Mouse (Mus musculus) myocyte (in vitro differentiated cells): Measurements from ENCODE around the gene Lrrk1. TPM values are rescaled to one million over a fixed set of nuclear protein-coding genes. Genes with fewer than 3 reads are reported as not detected.

ENCODE experiments used
- H3K27me3 ChIP-seq: one replicate; pipeline ENCODE4 v1.6.1; 2011; ENCODE audit not compliant: control insufficient read depth, insufficient read depth, insufficient read length
- H3K36me3 ChIP-seq: one replicate; pipeline ENCODE4 v1.6.1; 2011; ENCODE audit not compliant: control insufficient read depth, insufficient read depth
- H3K4me2 ChIP-seq: one replicate; pipeline ENCODE4 v1.6.1; 2011; ENCODE audit warnings: low read depth, control low read depth
- H3K4me3 ChIP-seq: one replicate; pipeline ENCODE4 v1.5.1; 2011; ENCODE audit warnings: mild to moderate bottlenecking, control low read depth, moderate library complexity
- H3K79me2 ChIP-seq: one replicate; pipeline ENCODE4 v1.6.1; 2011; ENCODE audit not compliant: control insufficient read depth, insufficient read depth
- H3ac ChIP-seq: one replicate; pipeline ENCODE4 v1.6.1; 2011; ENCODE audit not compliant: control insufficient read depth, insufficient read length
- CEBPB ChIP-seq: IDR thresholded peaks from 2 replicates; pipeline ENCODE4 v1.6.1; 2011; ENCODE audit warnings: mild to moderate bottlenecking, moderate library complexity; ENCODE audit not compliant: poor library complexity, insufficient read depth, severe bottlenecking
- E2F4 ChIP-seq: IDR thresholded peaks from one replicate; pipeline ENCODE4 v1.6.1; 2011; ENCODE audit warnings: mild to moderate bottlenecking, control low read depth, moderate library complexity; ENCODE audit not compliant: insufficient read depth
- MAX ChIP-seq: IDR thresholded peaks from one replicate; pipeline ENCODE4 v1.6.1; 2011; ENCODE audit warnings: low read depth, mild to moderate bottlenecking, control low read depth
- MYOD1 ChIP-seq, 3 experiments: IDR thresholded peaks; one replicate each; pipeline ENCODE4 v1.6.1; 2011; ENCODE audit warnings: control low read depth in 2 of 3, low read depth in 2 of 3, mild to moderate bottlenecking in 2 of 3, moderate library complexity in 1 of 3; ENCODE audit not compliant: insufficient read length in 2 of 3, control insufficient read depth in 1 of 3
- MYOG ChIP-seq, 3 experiments: IDR thresholded peaks; one replicate each; pipeline ENCODE4 v1.6.1; 2011; ENCODE audit warnings: control low read depth in 2 of 3, low read depth in 2 of 3, mild to moderate bottlenecking in 2 of 3; ENCODE audit not compliant: insufficient read length in 2 of 3, control insufficient read depth in 1 of 3, insufficient read depth in 1 of 3
- POLR2A ChIP-seq: IDR thresholded peaks from one replicate; pipeline ENCODE4 v1.6.1; 2011; ENCODE audit warnings: low read depth, mild to moderate bottlenecking, control low read depth, moderate library complexity; ENCODE audit not compliant: insufficient read length
- POLR2AphosphoS2 ChIP-seq: IDR thresholded peaks from one replicate; pipeline ENCODE4 v1.6.1; 2011; ENCODE audit warnings: low read depth, control low read depth; ENCODE audit not compliant: insufficient read length
- REST ChIP-seq: IDR thresholded peaks from one replicate; pipeline ENCODE4 v1.6.1; 2011; ENCODE audit warnings: mild to moderate bottlenecking, control low read depth, moderate library complexity; ENCODE audit not compliant: insufficient read depth, insufficient read length
- SRF ChIP-seq: IDR thresholded peaks from one replicate; pipeline ENCODE4 v1.6.1; 2011; ENCODE audit warnings: low read depth; ENCODE audit not compliant: control insufficient read depth, insufficient read length
- TCF12 ChIP-seq: IDR thresholded peaks from one replicate; pipeline ENCODE4 v1.6.1; 2011; ENCODE audit warnings: mild to moderate bottlenecking, control low read depth; ENCODE audit not compliant: poor library complexity, insufficient read depth, severe bottlenecking
- TCF3 ChIP-seq: IDR thresholded peaks from one replicate; pipeline ENCODE4 v1.6.1; 2011; ENCODE audit warnings: low read depth, control low read depth; ENCODE audit not compliant: insufficient read length
- USF1 ChIP-seq: IDR thresholded peaks from one replicate; pipeline ENCODE4 v1.6.1; 2011; ENCODE audit warnings: low read depth, mild to moderate bottlenecking, control low read depth, moderate library complexity
- polyA plus RNA-seq: library from polyadenylated mRNA; unstranded; fragments of >200 nt; fragmentation: generic; extraction: Trizol; gene quantifications from one replicate; pipeline ENCODE4 v1.2.1, GENCODE M21; 2012; ENCODE audit warnings: missing spikeins

Gene Lrrk1
- polyA plus RNA-seq, 1 experiment = 24.8 TPM

DNA sequence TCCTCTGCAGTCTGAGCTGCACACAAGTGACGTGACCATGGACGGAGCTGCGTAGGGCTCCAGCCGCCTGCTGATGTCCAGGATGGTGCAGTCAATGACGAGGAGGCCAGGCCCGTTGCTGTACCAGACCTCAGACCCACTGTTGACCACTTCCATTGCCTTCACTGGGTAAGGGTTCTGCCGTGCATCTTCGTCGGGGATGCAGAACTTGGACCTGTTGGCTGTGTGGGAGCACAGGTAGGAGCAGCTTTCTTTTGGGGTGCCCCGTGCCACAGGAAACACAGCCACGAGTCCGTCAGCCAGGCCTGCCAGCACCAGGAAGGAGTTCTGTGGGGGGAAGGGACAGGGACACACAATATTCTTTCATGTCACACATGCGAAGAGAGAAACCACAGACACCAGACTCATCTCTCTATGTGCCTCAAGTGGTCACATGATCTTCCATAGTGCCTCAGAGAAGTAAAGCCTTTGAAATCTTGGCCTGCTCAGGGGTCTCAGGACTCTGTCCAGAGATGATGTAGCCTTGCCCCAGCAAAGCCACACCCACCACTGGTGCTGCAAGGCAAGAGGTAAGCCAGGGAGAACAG lies 125.5 kb downstream of the Lrrk1 start:
- Histone ChIP-seq H3K79me2 (no peaks in the 10 kb centered on the region), H3K27me3 (no peaks in the 10 kb centered on the region), H3K4me3 (no peak overlapping the region), H3K36me3 (no peaks in the 10 kb centered on the region), H3ac (no peak overlapping the region), H3K4me2 (no peak overlapping the region)
- no peak for TF ChIP-seq USF1
- TF ChIP-seq TCF12 = no peak
- no peak for TF ChIP-seq SRF
- TF ChIP-seq POLR2AphosphoS2 = peak; percentile 11
- no peak for TF ChIP-seq CEBPB

DNA sequence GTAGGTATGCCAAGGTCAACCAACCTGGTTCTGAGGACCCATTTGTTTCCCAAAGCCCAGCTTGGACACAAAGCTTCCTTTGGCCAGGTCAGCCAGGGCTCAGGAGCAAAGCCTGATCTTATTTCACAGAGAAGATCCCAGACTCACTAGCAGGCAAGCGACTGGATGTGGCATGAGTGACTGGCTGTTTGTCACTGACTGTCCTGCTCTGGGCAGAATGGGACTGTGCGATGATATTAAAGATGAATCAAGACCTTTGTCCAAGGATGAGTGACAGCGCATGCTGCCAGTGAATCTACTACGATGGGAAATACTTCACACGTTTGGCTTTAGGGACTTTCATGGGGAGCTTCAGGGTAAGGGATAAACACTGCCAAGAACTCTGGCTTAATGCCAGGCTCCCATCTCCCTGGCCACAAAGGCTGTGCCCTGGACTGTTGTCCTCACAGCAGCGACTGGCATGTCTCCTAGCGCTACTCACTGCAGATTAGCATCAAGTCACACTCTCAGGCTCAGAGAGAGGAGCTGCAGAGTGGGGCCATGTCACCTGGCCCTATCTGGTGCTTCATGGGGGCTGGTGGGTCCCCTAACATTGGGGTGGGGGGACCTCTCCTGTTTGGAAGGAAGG lies 127.3 kb downstream of the Lrrk1 start:
- TF ChIP-seq MYOD1 (IDR thresholded peaks at IDR 0.05; ENCODE audit: control insufficient read depth in 1 of 3, insufficient read length in 2 of 3, low read depth in 2 of 3) (no peak), SRF (no peak), E2F4 (no peak), REST (no peak), USF1 (no peak), MAX (no peak), MYOG (IDR thresholded peaks at IDR 0.05; ENCODE audit: control insufficient read depth in 1 of 3, insufficient read depth in 1 of 3, insufficient read length in 2 of 3, low read depth in 2 of 3) (no peak), TCF3 (no peak), CEBPB (no peak), POLR2AphosphoS2 (no peak), TCF12 (no peak), POLR2A (no peak)
- Histone ChIP-seq H3ac (no peak overlapping the region), H3K79me2 (no peaks in the 10 kb centered on the region), H3K27me3 (no peaks in the 10 kb centered on the region), H3K4me3 (no peak overlapping the region), H3K4me2 (no peak overlapping the region), H3K36me3 (no peaks in the 10 kb centered on the region)

DNA sequence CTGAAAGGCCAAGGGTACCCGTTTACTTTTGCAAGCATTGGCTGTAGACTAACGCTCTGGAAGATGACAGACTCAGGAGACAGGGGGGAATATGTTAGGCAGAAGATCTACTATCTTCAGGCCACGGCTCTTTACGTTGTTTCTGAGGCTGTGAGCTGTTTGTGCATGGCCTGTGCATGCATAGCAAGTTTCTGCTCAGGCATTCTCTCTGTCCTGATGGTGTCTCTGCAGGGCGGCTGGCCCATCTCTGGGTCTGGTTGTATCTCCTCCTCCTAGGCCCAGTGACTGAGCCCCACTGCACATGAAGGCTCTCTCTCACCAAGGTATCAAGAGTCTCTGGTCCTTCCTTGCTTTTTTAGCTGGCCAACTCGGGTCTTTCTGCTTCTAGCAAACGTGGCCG lies 127.9 kb downstream of the Lrrk1 start:
- no peaks in the 10 kb centered on the region for H3K79me2 ChIP-seq
- TF ChIP-seq MYOG (IDR thresholded peaks at IDR 0.05; ENCODE audit: control insufficient read depth in 1 of 3, insufficient read depth in 1 of 3, insufficient read length in 2 of 3, low read depth in 2 of 3) (no peak), MYOD1 (IDR thresholded peaks at IDR 0.05; ENCODE audit: control insufficient read depth in 1 of 3, insufficient read length in 2 of 3, low read depth in 2 of 3) (no peak), CEBPB (no peak), POLR2A (no peak), SRF (no peak), POLR2AphosphoS2 (no peak), TCF12 (no peak), E2F4 (no peak), TCF3 (no peak)
- no peak overlapping the region for H3K4me2 ChIP-seq
- no peak overlapping the region for H3ac ChIP-seq
- no peaks in the 10 kb centered on the region for H3K27me3 ChIP-seq
- H3K36me3 ChIP-seq = no peaks in the 10 kb centered on the region
- H3K4me3 ChIP-seq = no peak overlapping the region

DNA sequence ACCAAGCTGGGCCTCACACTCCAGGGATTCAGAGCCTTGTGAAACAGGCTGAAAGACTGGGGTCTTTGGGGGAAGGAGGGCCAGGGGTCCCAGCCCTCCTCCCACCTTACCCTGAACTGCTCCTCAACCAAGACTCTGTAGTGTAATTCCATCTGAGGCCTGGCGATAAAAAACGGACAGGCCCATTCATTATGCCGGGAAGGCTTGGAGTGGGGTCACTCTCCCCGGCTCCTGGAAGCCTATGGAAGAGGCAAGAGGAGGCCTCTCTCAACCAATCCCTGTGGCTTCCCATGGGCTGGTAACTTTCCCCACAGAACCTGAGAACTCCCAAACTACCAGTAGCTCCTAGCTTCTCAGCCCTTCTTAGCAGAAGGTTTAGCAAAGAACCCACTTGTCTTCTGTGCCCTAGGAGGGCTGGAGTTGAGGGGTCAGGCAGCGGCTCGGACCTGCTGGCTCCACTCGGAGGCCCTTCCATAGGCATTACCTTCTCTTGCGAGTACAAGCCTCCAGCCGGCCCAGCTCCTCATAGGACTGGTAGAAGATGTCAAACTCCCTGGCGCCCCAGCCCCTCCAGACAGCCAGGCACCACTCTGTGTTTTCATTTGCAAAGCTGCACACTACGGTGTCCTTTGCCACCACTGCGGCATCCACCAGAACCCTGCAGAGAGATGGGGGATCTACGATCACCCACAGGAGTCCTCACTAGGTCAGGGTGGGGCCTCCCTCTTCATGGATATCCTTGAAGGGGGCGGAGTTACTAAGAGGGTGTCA lies 128.5 kb downstream of the Lrrk1 start:
- TF ChIP-seq TCF3 = no peak
- Histone ChIP-seq H3K4me3 (no peak overlapping the region), H3ac (no peak overlapping the region), H3K4me2 (no peak overlapping the region), H3K27me3 (no peaks in the 10 kb centered on the region), H3K36me3 (no peaks in the 10 kb centered on the region), H3K79me2 (no peaks in the 10 kb centered on the region)

DNA sequence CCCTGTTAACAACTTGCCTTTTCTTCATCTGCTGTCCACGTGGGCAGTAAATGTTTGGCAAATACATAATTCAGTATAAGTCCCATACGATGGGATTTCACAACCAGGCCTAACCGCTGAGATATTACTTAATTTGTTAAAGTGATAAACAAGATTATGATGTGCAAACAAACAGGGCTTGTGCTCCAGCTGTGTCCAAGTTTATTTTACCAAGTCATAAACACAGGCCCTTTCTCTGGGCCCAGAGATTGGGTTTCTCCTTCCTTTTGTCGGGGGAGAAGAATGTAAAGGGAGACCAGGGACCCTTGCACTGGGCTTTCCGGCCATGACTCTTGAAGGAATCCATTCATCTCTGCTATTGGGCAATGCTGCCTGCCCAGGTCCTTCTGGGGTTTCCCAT lies 129.2 kb downstream of the Lrrk1 start:
- Histone ChIP-seq H3K27me3 (no peaks in the 10 kb centered on the region), H3K36me3 (no peaks in the 10 kb centered on the region), H3ac (no peak overlapping the region), H3K79me2 (no peaks in the 10 kb centered on the region), H3K4me3 (no peak overlapping the region), H3K4me2 (no peak overlapping the region)
- no peak for TF ChIP-seq POLR2A
- TF ChIP-seq USF1 = no peak
- TF ChIP-seq MAX = no peak
- no peak for TF ChIP-seq SRF
- TF ChIP-seq TCF3 = no peak
- no peak for TF ChIP-seq POLR2AphosphoS2
- TF ChIP-seq MYOG (IDR thresholded peaks at IDR 0.05; ENCODE audit: control insufficient read depth in 1 of 3, insufficient read depth in 1 of 3, insufficient read length in 2 of 3, low read depth in 2 of 3) = no peak
- TF ChIP-seq TCF12 = no peak
- no peak for TF ChIP-seq CEBPB
- no peak for TF ChIP-seq REST
- TF ChIP-seq E2F4 = no peak
- TF ChIP-seq MYOD1 (IDR thresholded peaks at IDR 0.05; ENCODE audit: control insufficient read depth in 1 of 3, insufficient read length in 2 of 3, low read depth in 2 of 3) = no peak
